Mouse (Mus musculus) layer of hippocampus, adult 8-10 months (tissue): ENCODE measurements around the gene Wdr27. TPM values are rescaled to one million over a fixed set of nuclear protein-coding genes. Genes with fewer than 3 reads are reported as not detected.

Source experiments
- DNase-seq, 2 experiments: peaks; one replicate each; pipeline ENCODE4 v3.0.0; 2022; ENCODE audit warnings: low spot score in 2 of 2
- total RNA-seq, 4 experiments: library from RNA; stranded (reverse); gene quantifications; 2 replicates each; pipeline ENCODE4 v1.2.4; 2022

Gene Wdr27
- total RNA-seq, 4 experiments from 2014 or later: 3.7 to 7.1 (median 5.4) TPM

- no peak for DNase-seq
Measured at GRCm38 (mm10) chr17:14826715-14827295, 116.2 kb downstream of the Wdr27 start.

GRCm38 (mm10) chr17:14824938-14825337 lies 118.0 kb downstream of the Wdr27 start:
- no peak for DNase-seq

- no peak for DNase-seq
Measured at GRCm38 (mm10) chr17:14817975-14818374, 125.0 kb downstream of the Wdr27 start.

- DNase-seq: no peak
Measured at GRCm38 (mm10) chr17:14816107-14816506, 126.9 kb downstream of the Wdr27 start.

- DNase-seq: no peak
Measured at GRCm38 (mm10) chr17:14815304-14815703, 127.7 kb downstream of the Wdr27 start.

GRCm38 (mm10) chr17:14812631-14813030 lies 130.3 kb downstream of the Wdr27 start:
- DNase-seq: no peak

- DNase-seq: no peak
Measured at GRCm38 (mm10) chr17:14812033-14812432, 130.9 kb downstream of the Wdr27 start.

- no peak for DNase-seq
Measured at GRCm38 (mm10) chr17:14806808-14807207, 136.2 kb downstream of the Wdr27 start.

- DNase-seq: no peak
Measured at GRCm38 (mm10) chr17:14799243-14799642, 143.7 kb downstream of the Wdr27 start.

- no peak for DNase-seq
Measured at GRCm38 (mm10) chr17:14795074-14795473, 147.9 kb downstream of the Wdr27 start.

- no peak for DNase-seq
Measured at GRCm38 (mm10) chr17:14779356-14779755, 163.6 kb downstream of the Wdr27 start.

GRCm38 (mm10) chr17:14771339-14771738 lies 171.6 kb downstream of the Wdr27 start:
- DNase-seq: no peak

GRCm38 (mm10) chr17:14770377-14770776 lies 172.6 kb downstream of the Wdr27 start:
- DNase-seq: no peak

Other genes with a start within 250 kb of the Wdr27 start
- 1 to 10 TPM; 3.5 to 8.7 (median 5.0) TPM for gene Thbs2, start 248.9 kb downstream of the Wdr27 start, total RNA-seq
- gene 1600012H06Rik, start within 50 bp of the Wdr27 start, total RNA-seq: 10 to 100 TPM; 11.8 to 17.8 (median 15.4) TPM
- gene Phf10, start 18.1 kb upstream of the Wdr27 start, total RNA-seq: 10 to 100 TPM; 51.9 to 58.2 (median 55.7) TPM
- 10 to 100 TPM in 2 of 4 experiments, 1 to 10 TPM in 2; 9.0 to 17.7 (median 12.4) TPM for gene 9030025P20Rik, start 35.3 kb upstream of the Wdr27 start, total RNA-seq
- 1 to 10 TPM in 1 of 4 experiments, not detected in 3; 1.7 TPM for gene Gm3417, start 35.6 kb upstream of the Wdr27 start, total RNA-seq
- 1 to 10 TPM; 5.7 to 7.3 (median 7.0) TPM for gene Gm3435, start 67.0 kb upstream of the Wdr27 start, total RNA-seq
- 10 to 100 TPM; 66.0 to 96.3 (median 77.0) TPM for gene Ermard, start 98.0 kb upstream of the Wdr27 start, total RNA-seq
- gene Tcte3, start 98.3 kb upstream of the Wdr27 start, total RNA-seq: 1 to 10 TPM in 2 of 4 experiments, under 1 TPM in 1, not detected in 1; 0.89 to 3.0 (median 1.6) TPM
- gene Gm3448, start 98.4 kb upstream of the Wdr27 start, total RNA-seq: 10 to 100 TPM in 1 of 4 experiments, 1 to 10 TPM in 3; 7.8 to 10.2 (median 9.7) TPM